Mouse (Mus musculus) limb, embryonic 10.5 days (tissue): ENCODE measurements around the gene B3gat1. TPM values are rescaled to one million over a fixed set of nuclear protein-coding genes. Genes with fewer than 3 reads are reported as not detected.

Experiments used
- DNase-seq: peaks from one replicate; pipeline ENCODE4 v3.0.0-alpha.2; 2017; ENCODE audit warnings: low spot score
- H3K27ac ChIP-seq: fragments of 300-500 bp; sonication (generic); 2 replicates; pipeline ENCODE4 v1.5.1; 2016; ENCODE audit warnings: mild to moderate bottlenecking
- H3K27me3 ChIP-seq: fragments of 300-500 bp; sonication (generic); 2 replicates; pipeline ENCODE4 v1.6.1; 2016; ENCODE audit warnings: low read depth, mild to moderate bottlenecking; ENCODE audit not compliant: poor library complexity, severe bottlenecking
- H3K36me3 ChIP-seq: fragments of 300-500 bp; sonication (generic); 2 replicates; pipeline ENCODE4 v1.6.1; 2016; ENCODE audit warnings: mild to moderate bottlenecking, moderate library complexity
- H3K4me1 ChIP-seq: fragments of 300-500 bp; sonication (generic); 2 replicates; pipeline ENCODE4 v1.6.1; 2016
- H3K4me3 ChIP-seq: fragments of 300-500 bp; sonication (generic); 2 replicates; pipeline ENCODE4 v1.5.1; 2016; ENCODE audit warnings: mild to moderate bottlenecking, moderate library complexity
- H3K9me3 ChIP-seq: fragments of 300-500 bp; sonication (generic); replicated peaks from 2 replicates; pipeline ENCODE4 v1.6.1; 2016; ENCODE audit warnings: mild to moderate bottlenecking
- WGBS: fragments of 180-500 bp; shearing (Covaris S2); methylation state at CpG from one replicate; pipeline ENCODE4 v1.1.7; 2016; 5-methylcytosine and 5-hydroxymethylcytosine counted together
- polyA plus RNA-seq: library from polyadenylated mRNA; unstranded; fragments of >200 nt; fragmentation: Nextera tagmentation; extraction: Ambion mirVana; gene quantifications from 2 replicates; pipeline ENCODE4 v1.2.1, GENCODE M21; 2016

B3gat1 gene
- 0.05 and 0.21 TPM in 2 replicates for polyA plus RNA-seq

DNA sequence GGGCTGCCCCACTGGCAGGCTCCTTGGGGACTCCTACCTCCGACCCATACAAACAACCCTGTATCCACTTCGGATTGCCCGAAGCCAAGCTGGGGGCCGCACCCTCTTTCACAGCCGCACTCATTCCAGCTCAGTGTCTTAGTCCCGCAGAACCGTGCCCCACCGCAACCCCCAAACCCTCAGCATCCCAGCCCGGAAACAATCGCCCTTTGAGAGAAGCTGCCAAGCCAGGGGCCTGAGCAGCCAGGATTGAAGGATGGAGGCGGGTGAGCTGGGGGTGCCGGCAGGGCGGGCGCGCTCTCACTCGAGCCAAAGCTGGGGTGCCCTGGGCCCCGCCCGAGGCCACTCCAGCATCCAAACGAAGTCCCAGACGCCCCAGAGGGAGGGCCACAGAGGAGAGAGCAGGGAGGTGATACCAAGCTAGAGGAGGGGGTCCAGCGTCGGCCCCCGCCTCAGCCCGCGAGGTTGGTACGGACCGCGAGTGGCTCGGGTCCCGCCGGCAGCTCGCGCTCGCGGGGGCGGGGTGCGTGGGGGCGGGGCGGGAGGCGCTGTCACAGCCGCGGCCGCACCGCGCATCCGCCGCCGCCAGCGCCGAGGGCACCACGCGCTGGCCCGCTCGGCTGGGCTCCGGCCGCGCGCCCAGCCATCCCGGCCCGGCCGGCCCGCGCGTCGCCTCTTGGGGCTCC, at the start of gene B3gat1:
TSS of gene B3gat1 (plus strand) at position 523 of the 686 bp plus-strand sequence.
- H3K4me3 ChIP-seq = peak within 1 kb of the TSS; percentile 60
- H3K36me3 ChIP-seq = no peaks in the 10 kb centered on the region
- WGBS = 7% methylated on average over 50 of the region's 65 CpGs
- peaks cover 11% of the 10 kb centered on the region for H3K4me1 ChIP-seq
- H3K9me3 ChIP-seq = no peaks in the 10 kb centered on the region
- no peak within 1 kb of the TSS for H3K27ac ChIP-seq
- peak; percentile 52 for DNase-seq
- H3K27me3 ChIP-seq = peaks cover 53% of the 10 kb centered on the region

- 79% methylated on average over 1 of the region's 1 CpGs for WGBS
- Histone ChIP-seq H3K27me3 (no peaks in the 10 kb centered on the region), H3K36me3 (no peaks in the 10 kb centered on the region), H3K4me1 (no peaks in the 10 kb centered on the region), H3K27ac (no peak overlapping the region), H3K4me3 (no peak overlapping the region), H3K9me3 (no peaks in the 10 kb centered on the region)
- DNase-seq = no peak
Measured at GRCm38 (mm10) chr9:26689171-26689570, 44.4 kb upstream of the B3gat1 start.

- WGBS = 73% methylated on average over 7 of the region's 7 CpGs
Measured at GRCm38 (mm10) chr9:26689956-26690698, 43.4 kb upstream of the B3gat1 start.

DNA sequence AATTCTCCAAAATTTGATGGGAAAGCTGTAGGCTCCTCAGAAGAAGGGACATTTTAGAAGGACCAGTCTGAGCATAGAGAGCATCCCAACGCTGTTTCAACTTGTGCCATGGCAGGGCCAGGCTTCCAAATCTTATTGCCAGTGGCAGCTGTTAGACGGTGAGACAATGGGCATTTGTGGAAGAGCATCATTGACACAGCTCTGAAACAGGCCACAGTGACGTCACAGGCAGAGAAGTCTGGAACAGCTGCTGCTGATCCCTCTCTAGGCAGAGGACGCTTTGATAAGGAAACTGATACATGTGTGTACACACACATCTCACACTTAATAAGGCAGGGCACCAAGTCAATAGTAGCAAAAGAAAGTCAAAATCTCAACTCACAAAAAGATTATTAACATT, 40.9 kb upstream of the B3gat1 start:
- no peaks in the 10 kb centered on the region for H3K9me3 ChIP-seq
- no peaks in the 10 kb centered on the region for H3K27me3 ChIP-seq
- DNase-seq = no peak
- H3K27ac ChIP-seq = no peak overlapping the region
- no peak overlapping the region for H3K4me3 ChIP-seq
- H3K4me1 ChIP-seq = no peaks in the 10 kb centered on the region
- 88% methylated on average over 4 of the region's 4 CpGs for WGBS
- H3K36me3 ChIP-seq = no peaks in the 10 kb centered on the region

More at GRCm38 (mm10) chr9:26689956-26690698, 43.4 kb upstream of the B3gat1 start:
- Histone ChIP-seq H3K27ac (no peak overlapping the region), H3K36me3 (no peaks in the 10 kb centered on the region), H3K27me3 (no peaks in the 10 kb centered on the region), H3K4me3 (no peak overlapping the region), H3K9me3 (no peaks in the 10 kb centered on the region), H3K4me1 (no peaks in the 10 kb centered on the region)
- no peak for DNase-seq

- Histone ChIP-seq H3K27me3 (no peaks in the 10 kb centered on the region), H3K9me3 (no peaks in the 10 kb centered on the region), H3K4me3 (no peak overlapping the region), H3K4me1 (no peaks in the 10 kb centered on the region), H3K27ac (no peak overlapping the region), H3K36me3 (no peaks in the 10 kb centered on the region)
- 88% methylated on average over 3 of the region's 3 CpGs for WGBS
- DNase-seq = no peak
Measured at GRCm38 (mm10) chr9:26694656-26695055, 38.9 kb upstream of the B3gat1 start.

DNA sequence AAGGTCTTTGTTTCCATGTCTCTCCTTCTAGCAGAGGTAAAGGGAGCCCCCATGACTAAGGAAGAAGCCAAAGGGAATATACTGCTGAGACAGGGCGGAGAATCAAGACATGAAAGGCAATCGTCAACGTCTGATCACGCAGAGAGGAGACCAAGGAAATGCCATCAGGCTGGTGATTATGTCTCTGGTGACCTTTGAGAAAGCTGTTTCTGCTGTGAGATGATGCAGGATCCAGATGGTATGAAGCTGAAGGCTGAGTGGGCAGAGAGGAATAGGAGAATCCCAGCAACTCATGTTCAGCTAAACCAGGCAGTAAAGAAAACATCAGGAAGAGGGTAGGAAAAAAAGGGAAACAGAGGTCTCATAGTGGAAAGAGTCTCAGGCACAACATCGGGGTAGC, 38.4 kb upstream of the B3gat1 start:
- DNase-seq = no peak

GRCm38 (mm10) chr9:26698286-26698685, 35.2 kb upstream of the B3gat1 start:
- H3K27me3 ChIP-seq = no peaks in the 10 kb centered on the region
- H3K4me3 ChIP-seq = no peak overlapping the region
- no peaks in the 10 kb centered on the region for H3K36me3 ChIP-seq
- no peak overlapping the region for H3K27ac ChIP-seq
- H3K9me3 ChIP-seq = 0 out of 2 replicates have a peak, but pooled peaks cover 2% of the 10 kb centered on the region
- no peak for DNase-seq
- no peaks in the 10 kb centered on the region for H3K4me1 ChIP-seq
- WGBS = 89% methylated on average over 2 of the region's 2 CpGs

More for the DNA sequence above, 38.4 kb upstream of the B3gat1 start:
- Histone ChIP-seq H3K27ac (no peak overlapping the region), H3K9me3 (no peaks in the 10 kb centered on the region), H3K27me3 (no peaks in the 10 kb centered on the region), H3K36me3 (no peaks in the 10 kb centered on the region), H3K4me3 (no peak overlapping the region), H3K4me1 (no peaks in the 10 kb centered on the region)
- 85% methylated on average over 5 of the region's 5 CpGs for WGBS

DNA sequence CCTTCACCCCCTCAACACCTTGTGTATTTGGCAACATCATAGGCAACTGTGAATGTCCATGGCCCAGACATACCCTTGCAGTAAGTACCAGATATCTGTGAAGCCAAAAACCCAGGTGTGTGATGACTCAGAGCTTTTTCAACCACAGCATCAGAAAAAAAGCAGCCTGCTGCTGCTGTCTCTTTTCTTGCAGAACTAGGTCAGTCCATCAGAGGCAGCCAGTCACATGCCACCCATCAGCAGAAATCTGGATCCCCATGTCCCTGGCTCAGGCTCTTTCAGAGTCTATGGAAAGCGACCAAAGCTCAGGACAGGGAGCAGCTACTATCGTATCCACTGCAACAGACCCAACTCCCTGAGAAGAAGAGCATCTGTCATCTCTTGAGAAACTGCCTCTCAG, 33.2 kb upstream of the B3gat1 start:
- Histone ChIP-seq H3K36me3 (no peaks in the 10 kb centered on the region), H3K9me3 (0 out of 2 replicates have a peak, but pooled peaks cover 2% of the 10 kb centered on the region), H3K27me3 (no peaks in the 10 kb centered on the region), H3K4me1 (no peaks in the 10 kb centered on the region), H3K27ac (no peak overlapping the region), H3K4me3 (no peak overlapping the region)
- no peak for DNase-seq
- 92% methylated on average over 2 of the region's 2 CpGs for WGBS

DNA sequence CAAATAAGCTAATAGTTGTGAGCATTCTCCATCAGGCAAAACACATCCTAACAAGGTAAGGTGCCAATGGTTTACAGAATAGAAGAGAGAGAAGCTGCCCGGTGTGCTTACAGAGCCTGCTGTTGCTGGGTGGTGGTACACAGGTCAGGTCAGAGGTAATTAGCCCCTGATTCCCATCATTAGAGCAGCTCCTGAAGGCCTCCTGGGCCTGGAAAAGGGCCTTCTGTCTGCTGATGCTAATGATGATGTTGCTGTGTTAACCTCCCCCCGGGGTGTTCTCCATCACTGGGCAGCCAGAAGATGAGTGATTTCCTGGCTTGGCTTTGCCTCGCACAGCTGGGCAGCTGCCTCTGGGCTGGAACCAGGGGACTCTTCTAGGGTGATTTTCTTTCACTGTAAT, 15.1 kb upstream of the B3gat1 start:
- Histone ChIP-seq H3K9me3 (no peaks in the 10 kb centered on the region), H3K4me3 (no peak overlapping the region), H3K27me3 (no peaks in the 10 kb centered on the region), H3K27ac (no peak overlapping the region), H3K36me3 (no peaks in the 10 kb centered on the region), H3K4me1 (no peaks in the 10 kb centered on the region)
- DNase-seq = no peak
- 55% methylated on average over 3 of the region's 3 CpGs for WGBS

DNA sequence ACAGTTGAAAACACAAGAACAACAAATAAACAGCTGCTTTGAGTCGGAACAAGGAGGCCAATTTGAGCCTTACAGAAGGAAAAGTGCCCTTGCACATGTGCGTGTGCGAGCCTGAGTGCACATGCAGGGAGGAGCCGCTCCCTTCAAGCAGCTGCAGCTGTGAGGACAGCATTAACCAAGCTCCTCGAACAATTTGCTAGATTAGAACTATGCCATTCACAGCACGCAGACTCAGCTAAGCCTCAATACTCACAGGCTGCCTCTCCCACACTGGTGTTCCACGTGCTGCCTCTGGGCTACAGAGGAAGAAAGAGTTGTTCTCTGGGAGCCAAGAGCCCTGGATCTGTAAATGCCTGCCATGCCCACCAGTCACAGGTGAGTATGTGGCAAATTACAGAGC, 11.8 kb upstream of the B3gat1 start:
- H3K9me3 ChIP-seq = no peaks in the 10 kb centered on the region
- H3K27ac ChIP-seq = no peak overlapping the region
- H3K27me3 ChIP-seq = no peaks in the 10 kb centered on the region
- 82% methylated on average over 7 of the region's 7 CpGs for WGBS
- DNase-seq = no peak
- no peaks in the 10 kb centered on the region for H3K4me1 ChIP-seq
- H3K4me3 ChIP-seq = no peak overlapping the region
- H3K36me3 ChIP-seq = no peaks in the 10 kb centered on the region

DNA sequence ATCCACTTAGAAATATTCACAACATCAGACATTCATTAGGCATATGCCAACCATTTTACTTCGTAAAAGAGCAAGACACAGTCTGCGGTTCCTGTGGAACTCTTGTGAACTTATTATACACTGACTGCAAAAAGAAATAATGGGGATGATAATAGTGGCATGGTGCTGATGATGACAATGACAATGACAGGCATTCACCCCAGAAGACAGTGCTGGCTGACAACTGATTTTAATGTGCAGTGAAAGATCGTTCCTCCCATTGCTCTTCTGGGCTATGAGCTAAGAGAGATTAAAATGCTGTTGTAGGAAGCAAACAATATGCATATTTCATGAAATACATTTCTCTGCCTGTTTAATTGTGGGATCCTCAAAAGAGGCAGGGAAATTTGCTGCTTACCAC, 7.8 kb upstream of the B3gat1 start:
- WGBS = 90% methylated on average over 3 of the region's 3 CpGs
- H3K9me3 ChIP-seq = no peaks in the 10 kb centered on the region

DNA sequence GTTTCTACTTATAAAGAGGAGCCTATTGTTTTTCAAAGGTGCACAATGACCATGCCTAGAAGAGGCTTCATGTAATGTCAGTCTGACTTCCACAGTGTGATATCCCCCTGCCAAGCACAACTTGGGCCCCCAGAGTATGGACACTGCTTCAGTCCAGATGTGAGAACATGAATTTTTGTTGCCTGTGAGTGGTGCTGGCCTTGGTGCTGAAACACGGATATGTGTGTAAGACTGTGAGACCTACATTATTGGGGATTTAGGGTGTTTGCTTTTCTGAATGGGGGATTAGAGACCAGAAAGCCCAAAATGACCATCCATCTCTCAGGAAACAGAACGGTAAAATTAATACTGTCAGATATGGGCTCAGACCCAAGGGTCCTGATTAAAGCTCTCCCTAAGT, 6.1 kb upstream of the B3gat1 start:
- Histone ChIP-seq H3K9me3 (no peaks in the 10 kb centered on the region), H3K36me3 (no peaks in the 10 kb centered on the region), H3K4me3 (no peak overlapping the region), H3K4me1 (no peaks in the 10 kb centered on the region), H3K27ac (no peak overlapping the region), H3K27me3 (peaks cover 12% of the 10 kb centered on the region)
- WGBS = 61% methylated on average over 2 of the region's 2 CpGs
- peak; percentile 76 for DNase-seq

More for the DNA sequence above, 7.8 kb upstream of the B3gat1 start:
- H3K27ac ChIP-seq = no peak overlapping the region
- no peak overlapping the region for H3K4me3 ChIP-seq
- H3K4me1 ChIP-seq = no peaks in the 10 kb centered on the region
- no peaks in the 10 kb centered on the region for H3K36me3 ChIP-seq
- H3K27me3 ChIP-seq = no peaks in the 10 kb centered on the region
- no peak for DNase-seq

- WGBS = 85% methylated on average over 2 of the region's 2 CpGs
- H3K4me1 ChIP-seq = peaks cover 5% of the 10 kb centered on the region; the same call in 1 of the 2 replicates
- no peak overlapping the region for H3K4me3 ChIP-seq
Measured at GRCm38 (mm10) chr9:26728556-26728955, 5.0 kb upstream of the B3gat1 start.

More at GRCm38 (mm10) chr9:26728556-26728955, 5.0 kb upstream of the B3gat1 start:
- Histone ChIP-seq H3K27me3 (peaks cover 23% of the 10 kb centered on the region), H3K36me3 (no peaks in the 10 kb centered on the region), H3K9me3 (no peaks in the 10 kb centered on the region), H3K27ac (no peak overlapping the region)
- no peak for DNase-seq
